Mouse (Mus musculus) MEL (cell line): ENCODE measurements around the gene Fbxo2. TPM values are rescaled to one million over a fixed set of nuclear protein-coding genes. Genes with fewer than 3 reads are reported as not detected.
"Not testable (repeated sequence)": the region's sequence is repeated elsewhere in the genome, so short reads cannot be mapped to it uniquely, and the experiment has no call there.

Source experiments
- DNase-seq: peaks from one replicate; pipeline ENCODE4 v3.0.0; 2011; ENCODE audit warnings: low read depth, low spot score
- H3K27ac ChIP-seq: 2 replicates; pipeline ENCODE4 v1.5.1; 2012; ENCODE audit warnings: low read depth, mild to moderate bottlenecking, control low read depth, low read length, moderate library complexity; ENCODE audit not compliant: control insufficient read depth
- H3K27me3 ChIP-seq, 2 experiments: fragments of 150-350 bp in 1 of 2; sonication (generic) in 1 of 2; 2 replicates each; pipeline ENCODE4 v1.6.1; 2012; ENCODE audit warnings: low read length in 2 of 2, mild to moderate bottlenecking in 2 of 2, improper control_type of control experiment in 1 of 2, moderate library complexity in 1 of 2; ENCODE audit not compliant: insufficient read depth in 2 of 2, control insufficient read depth in 1 of 2
- H3K36me3 ChIP-seq, 2 experiments: 2 replicates each; pipeline ENCODE4 v1.6.1; 2012 to 2014; ENCODE audit warnings: low read length in 2 of 2, improper control_type of control experiment in 1 of 2, inconsistent platforms in 1 of 2, mild to moderate bottlenecking in 1 of 2; ENCODE audit not compliant: insufficient read depth in 2 of 2, control insufficient read depth in 1 of 2
- H3K4me1 ChIP-seq, 2 experiments: fragments of 150-350 bp in 1 of 2; sonication (generic) in 1 of 2; 2 replicates each; pipeline ENCODE4 v1.6.1; 2012; ENCODE audit warnings: low read length in 2 of 2, improper control_type of control experiment in 1 of 2, mild to moderate bottlenecking in 1 of 2; ENCODE audit not compliant: insufficient read depth in 2 of 2, control insufficient read depth in 1 of 2
- H3K4me3 ChIP-seq, 2 experiments: fragments of 150-350 bp in 1 of 2; sonication (generic) in 1 of 2; 2 replicates each; pipeline ENCODE4 v1.5.1; 2012; ENCODE audit warnings: low read depth in 2 of 2, low read length in 2 of 2, mild to moderate bottlenecking in 2 of 2, moderate library complexity in 2 of 2, control low read depth in 1 of 2, improper control_type of control experiment in 1 of 2; ENCODE audit not compliant: control insufficient read depth in 1 of 2, insufficient read depth in 1 of 2
- H3K79me2 ChIP-seq: 2 replicates; pipeline ENCODE4 v1.6.1; 2012; ENCODE audit warnings: mild to moderate bottlenecking, low read length, moderate library complexity; ENCODE audit not compliant: control insufficient read depth, poor library complexity, insufficient read depth
- H3K9ac ChIP-seq: 2 replicates; pipeline ENCODE4 v1.6.1; 2012; ENCODE audit warnings: low read depth, mild to moderate bottlenecking, control low read depth, low read length, moderate library complexity; ENCODE audit not compliant: control insufficient read depth, poor library complexity, severe bottlenecking
- H3K9me3 ChIP-seq: fragments of 150-350 bp; sonication (generic); replicated peaks from 2 replicates; pipeline ENCODE4 v1.6.1; 2012; ENCODE audit warnings: mild to moderate bottlenecking, low read length, improper control_type of control experiment, moderate library complexity; ENCODE audit not compliant: insufficient read depth
- BHLHE40 ChIP-seq: IDR thresholded peaks from 2 replicates; pipeline ENCODE4 v1.6.1; 2012; ENCODE audit warnings: low read depth, mild to moderate bottlenecking, inconsistent platforms, low read length, improper control_type of control experiment, borderline replicate concordance
- CHD2 ChIP-seq: IDR thresholded peaks from 2 replicates; pipeline ENCODE4 v1.6.1; 2011; ENCODE audit warnings: low read length, improper control_type of control experiment
- CTCF ChIP-seq, 3 experiments: IDR thresholded peaks in 2 of 3; conservative IDR thresholded peaks in 1 of 3; 2 replicates each; pipeline ENCODE4 v1.5.1; 2011 to 2012; ENCODE audit warnings: low read length in 3 of 3, low read depth in 2 of 3, mild to moderate bottlenecking in 2 of 3, improper control_type of control experiment in 1 of 3, inconsistent platforms in 1 of 3, mixed read lengths in 1 of 3, moderate library complexity in 1 of 3; ENCODE audit not compliant: control insufficient read depth in 1 of 3, insufficient read depth in 1 of 3, poor library complexity in 1 of 3, severe bottlenecking in 1 of 3
- E2F4 ChIP-seq: IDR thresholded peaks from 2 replicates; pipeline ENCODE4 v1.6.1; 2011; ENCODE audit warnings: low read depth, low read length, improper control_type of control experiment, borderline replicate concordance
- ETS1 ChIP-seq: IDR thresholded peaks from 2 replicates; pipeline ENCODE4 v1.6.1; 2012; ENCODE audit warnings: low read depth, mild to moderate bottlenecking, inconsistent platforms, low read length, improper control_type of control experiment, moderate library complexity
- GABPA ChIP-seq: IDR thresholded peaks from 2 replicates; pipeline ENCODE4 v1.6.1; 2012; ENCODE audit warnings: low read depth, mild to moderate bottlenecking, inconsistent platforms, low read length, improper control_type of control experiment, moderate library complexity
- GATA1 ChIP-seq: IDR thresholded peaks from 2 replicates; pipeline ENCODE4 v1.6.1; 2011; ENCODE audit warnings: low read depth, low read length, improper control_type of control experiment
- JUND ChIP-seq: IDR thresholded peaks from 2 replicates; pipeline ENCODE4 v1.6.1; 2011; ENCODE audit warnings: low read depth, mild to moderate bottlenecking, improper control_type of control experiment, low read length
- MEF2A ChIP-seq: IDR thresholded peaks from 2 replicates; pipeline ENCODE4 v1.6.1; 2014; ENCODE audit warnings: low read depth, mild to moderate bottlenecking, inconsistent platforms, low read length, improper control_type of control experiment; ENCODE audit not compliant: poor library complexity, insufficient replicate concordance, severe bottlenecking; ENCODE audit errors: extremely low read depth
- MYB ChIP-seq: IDR thresholded peaks from 2 replicates; pipeline ENCODE4 v1.6.1; 2011; ENCODE audit warnings: mild to moderate bottlenecking, low read depth, low read length, improper control_type of control experiment
- NRF1 ChIP-seq: IDR thresholded peaks from 2 replicates; pipeline ENCODE4 v1.6.1; 2014; ENCODE audit warnings: low read depth, mild to moderate bottlenecking, inconsistent platforms, low read length, improper control_type of control experiment, moderate library complexity; ENCODE audit not compliant: poor library complexity, insufficient read depth, severe bottlenecking
- POLR2A ChIP-seq, 2 experiments: IDR thresholded peaks; 2 replicates each; pipeline ENCODE4 v1.6.1; 2011 to 2012; ENCODE audit warnings: low read length in 2 of 2, mild to moderate bottlenecking in 2 of 2, control low read depth in 1 of 2, improper control_type of control experiment in 1 of 2, low read depth in 1 of 2, moderate library complexity in 1 of 2; ENCODE audit not compliant: control insufficient read depth in 1 of 2, insufficient read depth in 1 of 2, poor library complexity in 1 of 2
- POLR2AphosphoS5 ChIP-seq: IDR thresholded peaks from 2 replicates; pipeline ENCODE4 v1.6.1; 2012; ENCODE audit warnings: low read depth, borderline replicate concordance, mild to moderate bottlenecking, inconsistent platforms, low read length, moderate library complexity, mixed read lengths
- RAD21 ChIP-seq: IDR thresholded peaks from 2 replicates; pipeline ENCODE4 v1.6.1; 2011; ENCODE audit warnings: mild to moderate bottlenecking, low read depth, low read length, improper control_type of control experiment
- SIN3A ChIP-seq: IDR thresholded peaks from 2 replicates; pipeline ENCODE4 v1.6.1; 2012; ENCODE audit warnings: low read length, improper control_type of control experiment, inconsistent platforms
- SMC3 ChIP-seq: IDR thresholded peaks from 2 replicates; pipeline ENCODE4 v1.6.1; 2011; ENCODE audit warnings: low read depth, low read length, improper control_type of control experiment
- TAL1 ChIP-seq: IDR thresholded peaks from 2 replicates; pipeline ENCODE4 v1.6.1; 2012; ENCODE audit warnings: mild to moderate bottlenecking, inconsistent platforms, low read length, moderate library complexity, mixed read lengths
- TBP ChIP-seq: IDR thresholded peaks from 2 replicates; pipeline ENCODE4 v1.8.0; 2011; ENCODE audit warnings: low read depth, low read length, improper control_type of control experiment
- TCF12 ChIP-seq: IDR thresholded peaks from 2 replicates; pipeline ENCODE4 v1.6.1; 2014; ENCODE audit warnings: low read depth, mild to moderate bottlenecking, inconsistent platforms, low read length, improper control_type of control experiment, moderate library complexity
- USF2 ChIP-seq, 2 experiments: IDR thresholded peaks; 2 replicates each; pipeline ENCODE4 v1.6.1; 2011 to 2012; ENCODE audit warnings: improper control_type of control experiment in 2 of 2, low read length in 2 of 2, borderline replicate concordance in 1 of 2, inconsistent platforms in 1 of 2, low read depth in 1 of 2, mild to moderate bottlenecking in 1 of 2; ENCODE audit not compliant: insufficient read depth in 1 of 2
- polyA plus RNA-seq, 2 experiments: library from polyadenylated mRNA; stranded (reverse) in 1 of 2; unstranded in 1 of 2; fragments of >175 nt in 1 of 2; fragments of >200 nt in 1 of 2; gene quantifications; 2 replicates each; pipeline versions ENCODE4 v1.2.1 to v1.2.4; 2012; ENCODE audit warnings: low replicate concordance in 2 of 2, low read depth in 1 of 2; ENCODE audit not compliant: insufficient read length in 2 of 2, insufficient read depth in 1 of 2, missing spikeins in 1 of 2
- total RNA-seq: library from RNA; depleted of rRNA; stranded (reverse); fragments of 300-350 nt; gene quantifications from 2 replicates; pipeline ENCODE4 v1.2.3, GENCODE M21; 2012

Gene Fbxo2
- total and polyA plus RNA-seq, 3 experiments, result 0.35 to 2.7 TPM; not detected in 1

DNA sequence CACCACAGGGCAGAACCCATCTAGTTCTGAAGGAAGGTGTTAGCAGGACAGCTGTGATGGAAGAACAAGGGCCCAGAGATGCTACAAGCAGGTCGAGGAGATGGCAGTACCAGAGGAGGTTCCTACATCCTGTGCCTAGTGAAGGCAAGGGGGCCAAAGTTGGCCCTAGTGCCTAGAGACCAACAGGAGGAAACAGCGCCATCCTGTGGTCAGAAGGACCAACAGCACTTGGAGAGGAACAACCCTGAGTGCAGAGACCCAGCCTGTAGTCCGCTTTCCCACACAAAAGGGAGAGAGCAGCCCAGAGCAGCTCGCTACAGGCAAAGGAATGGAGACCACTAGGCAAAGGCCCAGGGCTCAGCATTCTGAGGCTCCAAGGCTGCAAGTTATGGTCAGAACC lies 25.4 kb downstream of the Fbxo2 start:
- peak; percentile 35 for DNase-seq
- Histone ChIP-seq H3K36me3 (no peaks in the 10 kb centered on the region), H3K4me3 (no peak overlapping the region), H3K4me1 (no peaks in the 10 kb centered on the region), H3K9me3 (no peaks in the 10 kb centered on the region), H3K27me3 (no peaks in the 10 kb centered on the region; a peak in 2 of 4 replicates)
- TF ChIP-seq TBP (no peak), TAL1 (no peak), BHLHE40 (no peak), MEF2A (no peak), USF2 (IDR thresholded peaks at IDR 0.05; ENCODE audit: borderline replicate concordance in 1 of 2, insufficient read depth in 1 of 2, low read depth in 1 of 2, low read length in 2 of 2) (no peak), CHD2 (no peak), CTCF (IDR thresholded peaks at IDR 0.05 in 2 of 3, conservative IDR thresholded peaks at IDR 0.05 in 1 of 3; ENCODE audit: control insufficient read depth in 1 of 3, insufficient read depth in 1 of 3, low read depth in 2 of 3, low read length in 3 of 3, poor library complexity in 1 of 3, severe bottlenecking in 1 of 3) (peak; percentile 53 to 63 (median 58)), GABPA (no peak), SMC3 (peak; percentile 14; the same call in 1 of the 2 replicates), SIN3A (no peak), TCF12 (no peak), POLR2A (IDR thresholded peaks at IDR 0.05; ENCODE audit: control insufficient read depth in 1 of 2, insufficient read depth in 1 of 2, low read depth in 1 of 2, low read length in 2 of 2, poor library complexity in 1 of 2) (no peak), POLR2AphosphoS5 (no peak), GATA1 (no peak), E2F4 (no peak), MYB (no peak), JUND (no peak), NRF1 (no peak), ETS1 (no peak), RAD21 (peak; percentile 3; the same call in 1 of the 2 replicates)
- TF ChIP-seq, all 39 proteins: peak for 3
- Histone ChIP-seq H3K79me2 (no peaks in the 10 kb centered on the region), H3K27ac (no peak overlapping the region), H3K9ac (no peak overlapping the region)

DNA sequence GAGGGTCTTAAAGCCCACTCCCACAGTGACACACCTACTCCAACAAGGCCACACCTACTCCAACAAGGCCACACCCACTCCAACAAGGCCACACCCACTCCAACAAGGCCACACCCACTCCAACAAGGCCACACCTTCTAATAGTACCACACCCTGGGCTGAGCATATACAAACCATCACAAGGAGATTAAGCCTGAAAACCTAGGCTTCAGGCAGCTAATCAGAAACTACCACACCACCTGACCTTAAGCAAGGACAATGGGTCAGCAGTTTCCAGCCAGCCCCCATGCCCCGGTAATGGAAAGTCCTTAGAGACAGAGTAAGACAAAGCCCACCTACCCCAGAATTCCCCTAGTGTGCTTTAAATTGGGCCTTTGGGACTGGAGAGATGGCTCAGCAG lies 28.3 kb downstream of the Fbxo2 start:
- not testable (repeated sequence) for H3K36me3 ChIP-seq, H3K27me3 ChIP-seq, H3K9ac ChIP-seq, DNase-seq, H3K4me3 ChIP-seq, H3K9me3 ChIP-seq, H3K27ac ChIP-seq, H3K79me2 ChIP-seq, H3K4me1 ChIP-seq
